Mouse (Mus musculus) bone marrow, adult 2 months (tissue): Measurements from ENCODE around the gene Parp8. TPM values are rescaled to one million over a fixed set of nuclear protein-coding genes. Genes with fewer than 3 reads are reported as not detected.

Experiments used
- H3K27ac ChIP-seq: fragments of 200-500 bp; 2 replicates; pipeline ENCODE4 v1.5.1; 2012; ENCODE audit warnings: low read depth, mild to moderate bottlenecking, control low read depth, inconsistent platforms, low read length; ENCODE audit not compliant: control insufficient read depth, poor library complexity, insufficient read depth
- H3K4me1 ChIP-seq: fragments of 200-500 bp; 2 replicates; pipeline ENCODE4 v1.6.1; 2011; ENCODE audit warnings: low read length; ENCODE audit not compliant: control insufficient read depth, insufficient read depth
- H3K4me3 ChIP-seq: fragments of 200-500 bp; replicated peaks from 2 replicates; pipeline ENCODE3; 2011; ENCODE audit warnings: mild to moderate bottlenecking, low read depth, low read length, control low read depth; ENCODE audit not compliant: control insufficient read depth
- CTCF ChIP-seq: fragments of 200-500 bp; IDR thresholded peaks from 2 replicates; pipeline ENCODE4 v1.5.1; 2011; ENCODE audit warnings: low read length, control low read depth; ENCODE audit not compliant: control insufficient read depth, insufficient read depth
- POLR2A ChIP-seq: fragments of 200-500 bp; IDR thresholded peaks from 2 replicates; pipeline ENCODE4 v1.6.1; 2011; ENCODE audit warnings: low read depth, mild to moderate bottlenecking, control low read depth, low read length, borderline replicate concordance; ENCODE audit not compliant: control insufficient read depth
- WGBS: fragments of 180-500 bp; shearing (Covaris S2); methylation state at CpG from one replicate; pipeline ENCODE4 v1.1.7; 2018; 5-methylcytosine and 5-hydroxymethylcytosine counted together
- polyA plus RNA-seq: library from polyadenylated mRNA; stranded (reverse); fragments of >200 nt; gene quantifications from 2 replicates; pipeline ENCODE4 v1.2.4, GENCODE M21; 2011; ENCODE audit warnings: low replicate concordance; ENCODE audit not compliant: missing spikeins, insufficient read depth, insufficient read length

Parp8 gene
- polyA plus RNA-seq, 1 experiment, result 31.9 TPM

- 71% methylated on average over 1 of the region's 1 CpGs for WGBS
- H3K4me1 ChIP-seq, result no peaks in the 10 kb centered on the region
- no peak overlapping the region for H3K4me3 ChIP-seq
- TF ChIP-seq CTCF (no peak), POLR2A (no peak)
- H3K27ac ChIP-seq, result no peak overlapping the region
These were observed 213.9 kb downstream of the Parp8 start for GRCm38 (mm10) chr13:116811456-116811855.

Other genes with a start within 250 kb of the Parp8 start
- 14.1 and 40.9 TPM in 2 replicates for gene Emb, start 183.0 kb upstream of the Parp8 start, polyA plus RNA-seq
- gene Gm17509, start 195.5 kb upstream of the Parp8 start, polyA plus RNA-seq, result not detected in 2 replicates